Mouse (Mus musculus) E14TG2a.4 (cell line): ENCODE measurements around the gene Gm20662.

Experiments used
- CTCF ChIP-seq: conservative IDR thresholded peaks from 2 replicates; pipeline ENCODE4 v1.5.1; 2014; ENCODE audit warnings: low read length
- POU5F1 ChIP-seq: IDR thresholded peaks from 2 replicates; pipeline ENCODE4 v1.6.1; 2014; ENCODE audit warnings: low read length, borderline replicate concordance

GRCm38 (mm10) chr9:107996049-107996448, at the start of gene Gm20662:
- TF ChIP-seq CTCF (no peak), POU5F1 (no peak)
